Mouse (Mus musculus): Measurements from ENCODE around the gene Casc3. TPM values are rescaled to one million over a fixed set of nuclear protein-coding genes. Genes with fewer than 3 reads are reported as not detected.

The Casc3 gene
- total and polyA plus RNA-seq, 3 experiments: 14.4 to 71.7 (median 16.7) TPM

- TF ChIP-seq POLR2AphosphoS2 (IDR thresholded peaks at IDR 0.05; ENCODE audit: low read depth, low read length) (no peak), IRF4 (IDR thresholded peaks at IDR 0.05; ENCODE audit: low read depth, low read length) (0 out of 2 replicates have a peak, but pooled peaks have one; percentile 6), JUN (IDR thresholded peaks at IDR 0.05; ENCODE audit: insufficient read depth, low read depth, low read length) (no peak; the same call in 1 of the 2 replicates), CHD2 (IDR thresholded peaks at IDR 0.05; ENCODE audit: low read length) (no peak; the same call in 1 of the 2 replicates), TBP (conservative IDR thresholded peaks at IDR 0.05; ENCODE audit: low read depth, low read length) (no peak), CHD1 (IDR thresholded peaks at IDR 0.05; ENCODE audit: low read depth, low read length) (no peak), USF1 (IDR thresholded peaks at IDR 0.05; ENCODE audit: low read depth, low read length) (no peak), CTCF (conservative IDR thresholded peaks at IDR 0.05 in 1 of 2, IDR thresholded peaks at IDR 0.05 in 1 of 2; ENCODE audit: low read depth in 2 of 2, low read length in 2 of 2) (no peak), ZC3H11A (IDR thresholded peaks at IDR 0.05; ENCODE audit: low read depth, low read length) (no peak), USF2 (conservative IDR thresholded peaks at IDR 0.05; ENCODE audit: low read depth, low read length) (no peak), ETS1 (conservative IDR thresholded peaks at IDR 0.05; ENCODE audit: low read depth, low read length) (no peak), ZKSCAN1 (IDR thresholded peaks at IDR 0.05; ENCODE audit: borderline replicate concordance, low read depth, low read length) (no peak), HCFC1 (IDR thresholded peaks at IDR 0.05; ENCODE audit: low read depth, low read length) (no peak), ELF1 (IDR thresholded peaks at IDR 0.05; ENCODE audit: low read depth, low read length) (no peak), TCF12 (IDR thresholded peaks at IDR 0.05; ENCODE audit: low read depth, low read length) (no peak), MEF2A (IDR thresholded peaks at IDR 0.05; ENCODE audit: borderline replicate concordance, low read depth, low read length) (no peak), RCOR1 (conservative IDR thresholded peaks at IDR 0.05; ENCODE audit: low read depth, low read length) (no peak), POLR2A (IDR thresholded peaks at IDR 0.05; ENCODE audit: low read depth, low read length) (peak; percentile 48), BHLHE40 (IDR thresholded peaks at IDR 0.05; ENCODE audit: low read depth, low read length) (no peak), GABPA (IDR thresholded peaks at IDR 0.05; ENCODE audit: insufficient replicate concordance, low read depth, low read length) (no peak), JUND (conservative IDR thresholded peaks at IDR 0.05; ENCODE audit: low read depth, low read length) (no peak), MYC (IDR thresholded peaks at IDR 0.05; ENCODE audit: low read depth, low read length) (no peak; the same call in 1 of the 2 replicates), PAX5 (IDR thresholded peaks at IDR 0.05; ENCODE audit: low read length) (no peak), RAD21 (IDR thresholded peaks at IDR 0.05; ENCODE audit: low read depth, low read length) (no peak), MXI1 (IDR thresholded peaks at IDR 0.05; ENCODE audit: low read depth, low read length) (peak; percentile 40)
These were observed 15.4 kb upstream of the Casc3 start (continued) for GRCm38 (mm10) chr11:98789219-98789807.

GRCm38 (mm10) chr11:98789824-98790223 lies 14.9 kb upstream of the Casc3 start:
- no peak for TF ChIP-seq ZMIZ1 (IDR thresholded peaks at IDR 0.05; ENCODE audit: low read depth, low read length)
- no peak for TF ChIP-seq NRF1 (IDR thresholded peaks at IDR 0.05; ENCODE audit: low read depth, low read length)
- no peak for TF ChIP-seq PAX5 (IDR thresholded peaks at IDR 0.05; ENCODE audit: low read length)
- no peak for TF ChIP-seq RCOR1 (conservative IDR thresholded peaks at IDR 0.05; ENCODE audit: low read depth, low read length)
- TF ChIP-seq TBP (conservative IDR thresholded peaks at IDR 0.05; ENCODE audit: low read depth, low read length): no peak
- TF ChIP-seq TCF12 (IDR thresholded peaks at IDR 0.05; ENCODE audit: low read depth, low read length): no peak
- no peak for TF ChIP-seq ELF1 (IDR thresholded peaks at IDR 0.05; ENCODE audit: low read depth, low read length)
- no peak for TF ChIP-seq USF2 (conservative IDR thresholded peaks at IDR 0.05; ENCODE audit: low read depth, low read length)
- TF ChIP-seq ZKSCAN1 (IDR thresholded peaks at IDR 0.05; ENCODE audit: borderline replicate concordance, low read depth, low read length): no peak
- no peak for TF ChIP-seq POLR2AphosphoS2 (IDR thresholded peaks at IDR 0.05; ENCODE audit: low read depth, low read length)
- TF ChIP-seq ZNF384 (IDR thresholded peaks at IDR 0.05; ENCODE audit: low read depth, low read length): no peak
- TF ChIP-seq E2F4 (IDR thresholded peaks at IDR 0.05; ENCODE audit: insufficient replicate concordance, low read depth, low read length): no peak
- TF ChIP-seq MAZ (IDR thresholded peaks at IDR 0.05; ENCODE audit: low read depth, low read length): no peak
- TF ChIP-seq POLR2A (IDR thresholded peaks at IDR 0.05; ENCODE audit: low read depth, low read length): no peak
- no peak for TF ChIP-seq BHLHE40 (IDR thresholded peaks at IDR 0.05; ENCODE audit: low read depth, low read length)
- TF ChIP-seq SIN3A (IDR thresholded peaks at IDR 0.05; ENCODE audit: low read length): no peak
- dilution Hi-C loops (cut with MboI; ENCODE audit: extremely low pct_ligation_motif_present, extremely low pct_unique_long_range_greater_than_20kb, low sequenced_read_pairs): no loop called here

More at GRCm38 (mm10) chr11:98789824-98790223, 14.9 kb upstream of the Casc3 start:
- in situ Hi-C loops (cut with MboI; ENCODE audit: low pct_ligation_motif_present, low pct_unique_long_range_greater_than_20kb, low sequenced_read_pairs): loop anchor here (5.0 to 10.0 kb wide), 3 partner anchors 37 to 93 kb away; partner anchors contain the start of gene Med24
- peaks cover 0 to 2% of the 10 kb centered on the region in 2 experiments for H3K36me3 ChIP-seq (replicated peaks in 1 of 2; ENCODE audit: control insufficient read depth in 1 of 2, insufficient read depth in 1 of 2, low read length in 1 of 2)
- no peaks in the 10 kb centered on the region for H3K9me3 ChIP-seq (replicated peaks; ENCODE audit: low read length)
- H3K27ac ChIP-seq (ENCODE audit: insufficient read depth, low read depth): no peak overlapping the region
- peaks cover 6% of the 10 kb centered on the region for H3K27me3 ChIP-seq (replicated peaks)
- H3K4me1 ChIP-seq (ENCODE audit: control insufficient read depth in 1 of 2, insufficient read depth in 2 of 2): peaks cover 2 to 66% of the 10 kb centered on the region in 2 experiments
- H3K79me2 ChIP-seq (replicated peaks; ENCODE audit: control insufficient read depth, extremely low read depth, insufficient read depth, poor library complexity, severe bottlenecking): 0 out of 2 replicates have a peak, but pooled peaks cover 3% of the 10 kb centered on the region
- peak overlapping the region; percentile 94 for H3K4me2 ChIP-seq (ENCODE audit: insufficient read depth, low read depth, poor library complexity, severe bottlenecking)
- peak overlapping the region; percentile 81 for H3K9ac ChIP-seq (ENCODE audit: insufficient read depth, low read depth)
- DNase-seq (ENCODE audit: extremely low read depth): no peak
- H3K4me3 ChIP-seq (replicated peaks in 1 of 3; ENCODE audit: low read depth in 2 of 3, low read length in 2 of 3, poor library complexity in 1 of 3): peak overlapping the region in 2 of 3 experiments; percentile 66 to 78

Measured in CH12.LX (cell line).